Mouse (Mus musculus): ENCODE measurements around the gene Ergic1.

The Ergic1 gene

GRCm38 (mm10) chr17:26703671-26704070 lies 142.4 kb downstream of the Ergic1 start:
- no peak for DNase-seq (ENCODE audit: low spot score)

GRCm38 (mm10) chr17:26705463-26706359 lies 144.4 kb downstream of the Ergic1 start:
- DNase-seq (ENCODE audit: low spot score): no peak
